Mouse (Mus musculus): ENCODE results near the gene Atraid. TPM values are rescaled to one million over a fixed set of nuclear protein-coding genes. Genes with fewer than 3 reads are reported as not detected.

Gene Atraid
- polyA plus RNA-seq, 1 experiment, result 22.3 TPM

DNA sequence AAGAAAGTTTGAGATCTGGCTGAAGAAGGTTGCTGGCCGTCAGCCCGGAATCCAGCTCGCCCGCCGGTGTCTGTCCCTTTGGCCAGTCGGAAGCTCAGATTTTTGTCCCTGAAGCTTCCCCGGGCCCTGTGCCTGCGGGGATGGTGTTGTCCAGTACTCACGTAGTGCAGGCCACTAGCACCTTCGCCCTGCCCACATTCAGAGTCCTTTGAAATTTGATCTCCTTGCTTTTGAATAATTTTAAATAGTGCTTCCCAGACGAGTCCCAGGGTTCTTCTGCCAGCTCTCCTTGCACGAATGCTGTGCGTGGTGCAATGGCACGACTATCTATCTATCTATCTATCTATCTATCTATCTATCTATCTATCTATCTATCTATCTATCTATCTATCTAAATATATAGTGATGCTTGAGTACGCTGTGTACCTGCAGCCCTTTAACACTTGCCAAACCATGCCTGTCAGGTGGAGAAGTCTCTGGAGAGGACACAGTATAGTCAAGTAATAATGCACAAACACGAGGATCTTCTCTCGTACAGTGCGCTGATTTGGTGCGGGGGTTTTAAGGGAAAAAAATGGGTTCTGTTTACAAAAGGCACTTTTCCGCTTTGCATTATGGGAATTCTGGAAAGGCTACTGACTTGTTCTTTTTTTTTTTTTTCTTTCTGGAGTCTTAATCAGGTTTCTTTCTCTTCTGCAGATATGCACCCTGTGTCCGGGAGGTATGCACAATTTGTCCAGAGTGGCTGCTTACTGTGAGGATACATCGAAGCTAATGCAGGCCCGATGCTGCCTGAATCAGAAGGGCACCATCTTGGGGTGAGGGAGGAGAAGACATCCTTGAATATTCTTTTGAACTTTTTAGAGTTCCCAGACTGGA is 890 bp downstream of the Atraid start, which contains the start of gene Slc5a6:
TSS of gene Slc5a6 (minus strand) at position 162 of the 879 bp plus-strand sequence.
- no peak for TF ChIP-seq GATA1 (IDR thresholded peaks at IDR 0.05; ENCODE audit: low read length)

DNA sequence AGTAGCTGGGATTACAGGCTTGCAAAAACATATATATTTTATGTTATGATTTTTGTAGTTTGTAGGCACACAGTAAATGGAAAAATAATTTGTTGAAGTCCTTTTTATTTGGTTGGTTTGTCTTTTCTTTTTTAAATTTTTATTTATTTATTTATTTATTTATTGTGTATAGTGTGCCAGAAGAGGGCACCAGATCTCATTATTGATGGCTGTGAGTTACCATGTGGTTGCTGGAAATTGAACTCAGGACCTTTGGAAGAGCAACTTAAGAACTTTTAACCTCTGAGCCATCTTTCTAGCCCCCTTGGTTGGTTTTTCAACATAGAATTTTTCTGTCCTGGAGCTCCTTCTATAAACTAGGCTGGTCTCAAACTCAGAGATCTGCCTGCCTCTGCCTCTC is 2.3 kb downstream of the Atraid start:
- TF ChIP-seq GATA1 (IDR thresholded peaks at IDR 0.05; ENCODE audit: low read length), result no peak

DNA sequence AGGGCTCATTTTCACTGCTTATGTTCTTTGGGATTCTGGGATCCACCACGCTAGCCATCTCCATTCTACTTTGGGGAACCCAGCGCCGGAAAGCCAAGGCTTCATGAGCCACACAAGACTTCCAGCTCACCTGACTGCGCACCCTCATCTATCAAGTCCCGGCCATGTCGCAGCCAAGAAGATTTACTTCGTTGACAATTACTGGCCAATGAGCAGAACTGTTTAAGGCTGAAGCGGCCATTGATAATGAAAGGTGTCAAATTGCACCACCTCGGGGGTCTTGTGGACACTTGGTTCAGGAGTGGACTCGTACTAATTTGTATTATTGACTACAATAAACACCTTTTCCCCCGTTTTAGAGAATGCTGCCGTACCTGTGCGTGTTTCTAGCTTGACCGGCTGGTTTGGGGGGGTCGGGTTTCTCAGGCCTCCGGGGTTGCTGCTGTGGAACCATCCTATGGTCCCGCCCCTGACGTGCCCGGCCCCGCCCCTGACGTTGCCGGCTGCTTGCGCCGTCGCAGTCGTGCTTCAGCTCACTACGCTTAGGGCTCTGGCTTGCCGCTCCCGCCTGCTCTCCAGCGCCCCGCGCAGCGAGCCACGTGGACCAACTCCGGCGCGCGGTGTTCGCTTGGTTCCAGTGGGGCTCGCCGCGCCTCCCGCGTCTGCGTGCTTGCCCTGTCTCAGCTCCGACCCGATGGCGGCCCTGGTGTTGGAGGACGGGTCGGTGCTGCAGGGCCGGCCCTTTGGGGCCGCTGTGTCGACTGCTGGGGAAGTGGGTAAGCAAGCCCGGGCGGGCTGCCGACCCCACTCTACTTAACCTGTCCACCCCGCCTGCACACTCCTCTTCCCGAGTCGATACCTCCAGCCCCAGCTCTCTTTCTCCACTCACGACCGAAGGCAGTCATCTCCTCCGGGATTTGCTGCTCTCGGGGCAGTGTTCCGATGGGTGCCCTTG is 6.4 kb downstream of the Atraid start, which contains the start of gene Cad:
TSS of gene Cad (plus strand) at position 520 of the 955 bp plus-strand sequence.
- TF ChIP-seq GATA1 (IDR thresholded peaks at IDR 0.05; ENCODE audit: low read length), result no peak

DNA sequence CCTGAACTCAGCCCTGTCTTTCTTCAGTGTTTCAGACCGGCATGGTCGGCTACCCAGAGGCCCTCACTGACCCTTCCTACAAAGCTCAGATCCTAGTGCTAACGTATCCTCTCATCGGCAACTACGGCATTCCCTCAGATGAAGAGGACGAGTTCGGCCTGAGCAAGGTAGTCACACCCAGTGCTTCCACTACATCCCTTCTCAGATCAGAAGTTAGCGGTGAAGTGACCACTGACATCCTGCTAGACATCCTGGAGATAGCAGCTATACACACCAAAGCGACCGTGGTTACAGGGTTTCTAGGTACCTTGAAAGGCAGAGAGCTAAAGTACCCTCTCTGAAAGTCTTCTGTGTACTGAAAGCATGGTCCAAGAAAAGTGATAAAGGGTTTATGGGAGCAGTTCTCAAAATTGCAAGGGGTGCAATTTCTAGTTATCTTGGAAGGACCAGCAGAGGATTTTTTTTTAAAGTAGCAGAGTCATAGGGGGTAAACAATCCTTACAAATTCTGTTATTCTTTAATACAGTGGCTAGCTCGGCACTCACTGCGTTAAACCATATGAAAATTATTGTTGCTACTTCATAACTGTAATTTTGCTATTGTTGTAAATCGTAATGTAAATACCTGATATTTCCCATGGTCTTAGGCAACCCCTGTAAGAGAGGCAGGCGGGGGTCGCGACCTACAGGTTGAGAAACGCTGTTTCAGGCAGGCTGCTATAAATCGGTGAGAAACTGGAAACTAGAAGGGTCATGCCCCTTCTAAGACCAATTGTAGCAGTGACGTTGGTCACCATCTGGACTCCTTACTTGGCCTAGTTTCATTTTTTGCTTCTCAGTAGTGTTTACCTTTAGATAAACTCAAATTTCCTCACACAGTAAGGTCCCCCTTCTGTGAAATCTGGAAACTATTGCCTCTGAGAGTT is 7.4 kb downstream of the Atraid start:
- no peak for TF ChIP-seq GATA1 (IDR thresholded peaks at IDR 0.05; ENCODE audit: low read length)

DNA sequence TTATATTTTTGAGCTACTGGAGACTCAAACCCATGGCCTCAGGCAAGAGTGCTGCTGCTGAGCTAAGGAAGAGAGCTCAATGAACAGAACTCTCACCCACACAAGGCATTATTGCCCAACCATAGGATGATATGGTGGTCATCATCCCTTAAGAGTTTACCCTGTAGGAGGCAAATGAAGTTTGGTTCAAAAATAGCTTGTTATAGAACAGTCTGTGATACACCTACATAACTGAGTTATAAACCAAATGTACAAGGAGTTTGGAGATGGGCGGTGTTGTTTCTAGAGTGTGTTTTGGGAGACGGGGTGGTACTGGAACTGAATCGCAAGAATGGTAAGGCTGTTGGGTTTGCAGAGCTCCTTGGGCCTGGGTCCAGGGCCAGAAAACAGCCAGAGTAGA is 21.7 kb downstream of the Atraid start:
- no peak for TF ChIP-seq GATA1 (IDR thresholded peaks at IDR 0.05; ENCODE audit: low read length)

DNA sequence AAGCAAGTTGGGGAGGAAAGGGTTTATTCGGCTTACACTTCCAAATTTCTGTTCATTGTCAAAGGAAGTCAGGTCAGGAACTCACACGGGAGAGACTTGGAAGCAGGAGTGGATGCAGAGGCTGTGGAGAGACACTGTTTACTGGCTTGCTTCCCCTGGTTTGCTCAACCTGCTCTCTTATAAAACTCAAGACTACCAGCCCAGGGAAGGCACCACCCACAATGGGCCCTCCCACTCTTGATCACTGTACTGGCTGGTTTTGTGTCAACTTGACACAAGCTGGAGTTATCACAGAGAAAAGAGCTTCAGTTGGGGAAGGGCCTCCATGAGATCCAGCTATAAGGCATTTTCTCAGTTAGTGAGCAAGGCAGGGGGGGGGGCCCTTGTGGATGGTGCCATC is 22.9 kb downstream of the Atraid start:
- no peak for TF ChIP-seq GATA1 (IDR thresholded peaks at IDR 0.05; ENCODE audit: low read length)

DNA sequence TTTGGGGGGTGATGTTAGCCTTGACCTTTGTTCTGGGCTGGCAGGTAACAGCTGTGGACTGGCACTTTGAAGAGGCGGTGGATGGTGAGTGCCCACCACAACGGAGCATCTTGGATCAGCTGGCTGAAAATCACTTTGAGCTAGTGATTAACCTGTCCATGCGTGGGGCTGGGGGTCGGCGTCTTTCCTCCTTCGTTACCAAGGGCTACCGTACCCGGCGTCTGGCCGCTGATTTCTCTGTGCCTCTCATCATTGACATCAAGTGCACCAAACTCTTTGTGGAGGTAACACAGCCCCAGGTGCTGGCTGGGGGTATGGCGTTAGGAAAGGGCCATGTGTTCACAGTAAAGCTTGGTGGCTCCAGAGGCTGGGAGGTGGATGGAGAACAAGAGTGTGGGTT is 23.7 kb downstream of the Atraid start:
- TF ChIP-seq GATA1 (IDR thresholded peaks at IDR 0.05; ENCODE audit: low read length), result no peak

DNA sequence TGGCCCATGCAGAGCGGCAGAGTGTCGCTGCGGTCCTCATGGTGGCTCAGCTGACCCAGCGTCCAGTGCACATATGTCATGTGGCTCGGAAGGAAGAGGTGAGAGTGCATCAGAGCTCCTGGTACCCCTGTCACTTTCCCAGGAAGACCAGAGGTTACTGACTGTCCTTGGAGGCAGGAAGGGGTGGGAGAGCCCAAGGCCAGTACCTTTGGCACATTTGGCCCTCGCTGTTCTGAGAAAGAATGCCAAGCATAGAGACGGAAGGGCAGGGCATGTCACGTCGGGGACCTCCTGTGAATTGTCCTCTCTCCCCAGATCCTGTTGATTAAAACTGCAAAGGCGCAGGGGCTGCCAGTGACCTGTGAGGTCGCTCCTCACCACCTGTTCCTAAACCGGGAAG is 25.1 kb downstream of the Atraid start:
- no peak for TF ChIP-seq GATA1 (IDR thresholded peaks at IDR 0.05; ENCODE audit: low read length)

DNA sequence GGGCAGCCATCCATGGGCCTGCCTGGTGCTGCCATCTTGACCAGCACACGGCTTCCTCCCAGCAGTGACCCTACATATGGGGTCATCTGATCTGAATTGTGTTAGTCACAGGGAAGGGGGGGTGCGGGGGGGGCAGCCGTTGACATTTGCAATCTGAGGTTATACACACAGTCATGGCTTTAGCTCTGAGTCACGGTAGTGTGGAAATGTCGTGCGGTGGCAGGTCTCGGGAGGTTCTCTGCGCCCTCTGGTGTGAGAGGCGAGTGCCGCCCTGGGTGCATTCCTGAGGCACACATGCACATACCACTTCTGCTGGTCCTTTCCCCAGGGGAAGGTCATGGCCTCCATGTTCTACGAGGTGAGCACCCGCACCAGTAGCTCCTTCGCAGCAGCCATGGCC is 28.2 kb downstream of the Atraid start:
- TF ChIP-seq GATA1 (IDR thresholded peaks at IDR 0.05; ENCODE audit: low read length), result no peak

DNA sequence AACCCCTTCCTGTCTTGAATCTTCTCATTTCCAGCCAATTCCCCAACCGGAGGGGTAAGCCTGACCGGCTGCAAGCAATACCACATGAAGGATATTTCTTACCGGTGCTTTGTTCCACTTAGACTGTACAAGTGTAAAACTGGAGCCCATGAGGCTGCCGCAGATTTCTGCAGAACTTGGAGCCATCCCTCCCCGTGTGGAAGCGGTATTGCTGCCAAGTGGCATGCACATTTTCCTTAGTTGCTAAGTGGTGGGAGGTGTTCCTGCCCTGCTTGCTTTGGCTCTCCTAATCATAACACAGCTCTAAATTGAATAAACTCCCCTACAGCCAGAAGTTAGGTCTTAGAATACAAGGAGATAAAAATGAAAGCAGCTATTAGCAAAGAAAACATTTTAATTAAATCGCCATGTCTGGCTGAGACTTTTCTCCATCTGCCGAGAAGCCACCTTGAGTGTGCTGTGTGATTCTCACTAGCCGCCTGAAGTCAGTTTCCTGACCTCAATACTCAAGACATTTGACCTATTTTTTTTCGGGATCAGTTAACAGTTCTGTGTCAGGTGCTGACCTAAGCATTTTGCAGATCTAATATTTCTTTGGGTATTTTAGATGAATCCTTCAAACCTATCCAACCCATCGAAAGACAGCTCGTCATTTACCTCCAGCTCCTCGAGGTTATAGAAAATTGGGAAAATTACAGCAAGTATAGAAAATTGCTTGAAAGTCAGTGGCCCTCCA is 32.1 kb downstream of the Atraid start:
- no peak for TF ChIP-seq GATA1 (IDR thresholded peaks at IDR 0.05; ENCODE audit: low read length)

DNA sequence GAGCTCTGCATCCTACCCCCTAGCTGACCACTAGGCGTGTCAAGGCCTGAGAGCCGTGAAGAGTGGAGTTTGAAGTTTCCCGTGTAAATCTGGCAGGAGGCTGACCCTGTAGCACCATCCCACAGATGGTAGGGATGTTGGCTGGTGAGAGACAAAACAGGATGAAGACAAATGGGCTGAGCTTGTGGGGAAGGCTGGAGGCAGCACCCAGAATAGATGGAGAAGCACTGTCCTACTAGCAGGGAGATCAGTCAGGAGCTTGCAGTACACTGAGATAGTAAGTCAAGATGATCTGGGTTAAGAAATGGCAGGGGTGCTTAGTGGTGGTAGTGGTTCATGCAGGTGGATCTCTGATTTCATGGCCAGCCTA is 32.7 kb downstream of the Atraid start:
- no peak for TF ChIP-seq GATA1 (IDR thresholded peaks at IDR 0.05; ENCODE audit: low read length)

DNA sequence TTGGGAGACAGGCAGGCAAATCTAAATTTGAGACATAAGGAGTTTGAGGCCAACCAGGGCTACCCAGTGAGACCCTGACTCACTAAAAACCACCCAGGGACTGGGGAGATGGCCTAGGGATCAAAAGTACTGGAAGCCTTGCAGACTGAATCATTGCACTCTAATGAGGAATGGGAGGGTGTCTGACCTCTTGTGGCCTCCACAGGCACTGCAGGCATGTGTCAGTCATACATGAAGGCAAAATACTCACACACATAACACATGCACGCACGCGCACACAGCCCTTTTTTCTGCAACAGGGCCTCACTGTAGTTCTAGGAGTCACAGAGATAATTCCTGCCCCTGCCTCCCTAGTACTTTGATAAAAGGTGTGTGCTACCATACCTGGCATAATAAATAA is 33.3 kb downstream of the Atraid start:
- TF ChIP-seq GATA1 (IDR thresholded peaks at IDR 0.05; ENCODE audit: low read length), result no peak

DNA sequence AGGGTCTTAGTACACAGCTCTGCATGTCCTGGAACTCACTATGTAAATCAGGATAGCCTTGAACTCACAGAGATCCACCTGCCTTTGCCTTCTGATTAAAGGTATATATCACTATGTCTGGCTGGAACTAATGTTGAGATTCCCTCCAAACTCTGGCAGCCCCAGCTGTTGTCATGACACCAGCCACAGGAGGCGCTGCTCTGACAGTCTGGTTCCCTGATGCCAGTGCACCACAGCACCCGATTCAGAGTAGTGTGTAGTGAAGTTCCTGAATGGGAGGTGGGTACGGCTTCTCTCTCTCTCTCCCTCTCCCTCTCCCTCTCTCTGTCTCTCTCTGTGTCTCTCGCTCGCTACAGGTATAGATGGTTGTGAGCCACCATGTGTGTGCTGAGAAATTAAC is 34.2 kb downstream of the Atraid start:
- TF ChIP-seq GATA1 (IDR thresholded peaks at IDR 0.05; ENCODE audit: low read length), result no peak

DNA sequence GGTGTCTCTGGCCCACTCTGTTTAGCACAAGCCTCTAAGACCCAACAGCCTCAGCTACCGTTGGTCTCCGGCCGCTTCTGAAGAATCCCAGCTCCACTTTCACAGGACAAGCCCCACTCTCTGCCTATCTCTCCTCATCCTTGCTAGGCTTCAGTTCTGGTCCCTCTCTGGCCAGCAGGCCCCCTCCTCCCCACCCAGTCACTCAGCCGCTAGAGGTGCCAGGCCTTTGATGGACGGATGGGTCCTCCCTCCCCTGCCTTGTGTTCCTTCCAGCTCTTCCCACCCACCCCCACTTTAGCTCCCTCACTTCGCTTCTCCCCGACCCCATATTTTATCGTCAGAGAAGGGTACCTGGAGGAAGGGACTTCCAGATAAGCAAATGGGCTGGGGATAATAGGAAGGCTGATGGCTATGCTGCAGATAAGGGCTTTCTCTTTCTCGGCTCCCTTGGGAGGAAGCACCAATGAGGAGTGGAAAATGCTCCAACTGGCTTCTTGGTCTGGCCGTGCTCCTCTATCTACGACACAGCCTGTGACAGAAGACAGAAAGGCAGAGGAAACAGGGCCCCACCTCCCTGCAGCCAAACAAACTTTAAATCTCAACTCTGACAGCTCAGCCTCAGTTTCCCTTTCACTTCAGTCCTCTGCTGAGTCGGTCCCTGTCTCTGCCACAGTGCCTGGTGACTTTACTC is 35.0 kb downstream of the Atraid start:
- no peak for TF ChIP-seq GATA1 (IDR thresholded peaks at IDR 0.05; ENCODE audit: low read length)

All from G1E-ER4 (cell line).